Mouse (Mus musculus) intestine, embryonic 14.5 days (tissue): ENCODE results near the gene Hmx2. TPM values are rescaled to one million over a fixed set of nuclear protein-coding genes. Genes with fewer than 3 reads are reported as not detected.
A peak's percentile ranks its signal among the peaks of the same experiment; 100 is the strongest.

Source experiments
- ATAC-seq: fragments of 200-750 bp; cut with Nextera tagmentation; replicated peaks from 2 replicates; pipeline ENCODE4 v1.8.0; 2017; ENCODE audit warnings: low read depth, moderate number of reproducible peaks, moderate TSS enrichment, moderate library complexity; ENCODE audit not compliant: low FRiP score, low TSS enrichment
- DNase-seq: peaks from one replicate; pipeline ENCODE4 v3.0.0-alpha.2; 2018; ENCODE audit warnings: low spot score
- H3K27ac ChIP-seq: fragments of 300-500 bp; sonication (generic); 2 replicates; pipeline ENCODE4 v1.5.1; 2014; ENCODE audit warnings: low read depth, mild to moderate bottlenecking, control low read depth
- H3K27me3 ChIP-seq: fragments of 300-500 bp; sonication (generic); replicated peaks from 2 replicates; pipeline ENCODE4 v1.6.1; 2014; ENCODE audit warnings: low read length, control low read depth; ENCODE audit not compliant: control insufficient read depth, insufficient read depth
- H3K36me3 ChIP-seq: fragments of 300-500 bp; sonication (generic); 2 replicates; pipeline ENCODE4 v1.6.1; 2014; ENCODE audit warnings: low read length, control low read depth; ENCODE audit not compliant: control insufficient read depth, insufficient read depth
- H3K4me1 ChIP-seq: fragments of 300-500 bp; sonication (generic); replicated peaks from 2 replicates; pipeline ENCODE4 v1.6.1; 2014; ENCODE audit warnings: low read length, control low read depth, mixed read lengths; ENCODE audit not compliant: control insufficient read depth, insufficient read depth
- H3K4me2 ChIP-seq: fragments of 300-500 bp; sonication (generic); 2 replicates; pipeline ENCODE4 v1.6.1; 2014; ENCODE audit warnings: low read length
- H3K4me3 ChIP-seq: fragments of 300-500 bp; sonication (generic); 2 replicates; pipeline ENCODE4 v1.5.1; 2014; ENCODE audit warnings: low read depth, low read length, control low read depth, mixed read lengths
- H3K9ac ChIP-seq: fragments of 300-500 bp; sonication (generic); 2 replicates; pipeline ENCODE4 v1.6.1; 2014; ENCODE audit warnings: mild to moderate bottlenecking, low read length
- H3K9me3 ChIP-seq: fragments of 300-500 bp; sonication (generic); 2 replicates; pipeline ENCODE4 v1.6.1; 2016; ENCODE audit warnings: low read length, control low read depth; ENCODE audit not compliant: control insufficient read depth
- WGBS: fragments of 180-500 bp; shearing (Covaris S2); extraction: QIAGEN DNeasy Blood & Tissue Kit; methylation state at CpG from one replicate; pipeline ENCODE4 v1.1.7; 2014; 5-methylcytosine and 5-hydroxymethylcytosine counted together
- polyA plus RNA-seq: library from polyadenylated mRNA; unstranded; fragments of >200 nt; fragmentation: Nextera tagmentation; extraction: Ambion mirVana; gene quantifications from 2 replicates; pipeline ENCODE4 v1.2.1, GENCODE M21; 2014

Hmx2 gene
- polyA plus RNA-seq, 1 experiment from 2014 or later = 1.6 TPM

- Histone ChIP-seq H3K4me3 (peak overlapping the region; percentile 25), H3K4me1 (peaks cover 6% of the 10 kb centered on the region; the same call in 1 of the 2 replicates), H3K9me3 (no peaks in the 10 kb centered on the region), H3K27me3 (peaks cover 99% of the 10 kb centered on the region), H3K4me2 (peak overlapping the region; percentile 42), H3K9ac (no peak overlapping the region), H3K36me3 (no peaks in the 10 kb centered on the region), H3K27ac (no peak overlapping the region)
- ATAC-seq (0 out of 2 replicates have a peak, but pooled peaks have one; percentile 22), DNase-seq (peak; percentile 70)
- WGBS = under 1% methylated on average over 45 of the region's 45 CpGs
These were observed 6.0 kb downstream of the Hmx2 start for GRCm38 (mm10) chr7:131554341-131555180.

- H3K27ac ChIP-seq = no peak overlapping the region
- DNase-seq (peak; percentile 83), ATAC-seq (no peak)
- WGBS = under 1% methylated on average over 68 of the region's 68 CpGs
- H3K4me3 ChIP-seq = peak overlapping the region; percentile 25; the same call in 1 of the 2 replicates
- no peak overlapping the region for H3K9ac ChIP-seq
- H3K9me3 ChIP-seq = no peaks in the 10 kb centered on the region
- H3K36me3 ChIP-seq = no peaks in the 10 kb centered on the region
- peaks cover 90% of the 10 kb centered on the region for H3K27me3 ChIP-seq
- peak overlapping the region; percentile 32 for H3K4me2 ChIP-seq
- peaks cover 6% of the 10 kb centered on the region; the same call in 1 of the 2 replicates for H3K4me1 ChIP-seq
These were observed 6.9 kb downstream of the Hmx2 start for GRCm38 (mm10) chr7:131555301-131556081.

- Histone ChIP-seq H3K4me3 (0 out of 2 replicates have a peak overlapping the region, but pooled peaks have one; percentile 25), H3K36me3 (0 out of 2 replicates have a peak, but pooled peaks cover under 1% of the 10 kb centered on the region), H3K9ac (no peak overlapping the region), H3K27me3 (peaks cover 84% of the 10 kb centered on the region), H3K9me3 (no peaks in the 10 kb centered on the region), H3K27ac (no peak overlapping the region), H3K4me1 (peaks cover 9% of the 10 kb centered on the region), H3K4me2 (no peak overlapping the region)
- DNase-seq (no peak), ATAC-seq (no peak)
- 4% methylated on average over 9 of the region's 9 CpGs for WGBS
These were observed 7.5 kb downstream of the Hmx2 start for GRCm38 (mm10) chr7:131556116-131556515.

GRCm38 (mm10) chr7:131556541-131557271 is 8.1 kb downstream of the Hmx2 start:
- Histone ChIP-seq H3K27ac (no peak overlapping the region), H3K4me2 (peak overlapping the region; percentile 16; the same call in 1 of the 2 replicates), H3K9me3 (no peaks in the 10 kb centered on the region), H3K9ac (no peak overlapping the region), H3K36me3 (peaks cover 5% of the 10 kb centered on the region; the same call in 1 of the 2 replicates), H3K4me1 (peaks cover 13% of the 10 kb centered on the region), H3K4me3 (no peak overlapping the region), H3K27me3 (peaks cover 78% of the 10 kb centered on the region)
- ATAC-seq (no peak), DNase-seq (peak; percentile 85)
- 1% methylated on average over 37 of the region's 37 CpGs for WGBS

GRCm38 (mm10) chr7:131557751-131558150 is 9.2 kb downstream of the Hmx2 start:
- Histone ChIP-seq H3K27ac (no peak overlapping the region), H3K4me1 (peaks cover 17% of the 10 kb centered on the region), H3K4me2 (no peak overlapping the region), H3K36me3 (peaks cover 16% of the 10 kb centered on the region), H3K27me3 (peaks cover 68% of the 10 kb centered on the region), H3K9ac (no peak overlapping the region), H3K4me3 (no peak overlapping the region), H3K9me3 (no peaks in the 10 kb centered on the region)
- no peak for ATAC-seq
- 40% methylated on average over 2 of the region's 2 CpGs for WGBS
- no peak for DNase-seq

- peak within 1 kb of the TSS; percentile 93 for H3K4me3 ChIP-seq
- peak within 1 kb of the TSS; percentile 83 for H3K4me2 ChIP-seq
- peaks cover 38% of the 10 kb centered on the region for H3K36me3 ChIP-seq
- no peaks in the 10 kb centered on the region for H3K9me3 ChIP-seq
- peak; percentile 91 for ATAC-seq
- H3K27ac ChIP-seq = peak within 1 kb of the TSS; percentile 90
- DNase-seq = peak; percentile 95
- H3K4me1 ChIP-seq = peaks cover 12% of the 10 kb centered on the region
- H3K27me3 ChIP-seq = peaks cover 44% of the 10 kb centered on the region
- peak within 1 kb of the TSS; percentile 83 for H3K9ac ChIP-seq
- WGBS = under 1% methylated on average over 43 of the region's 51 CpGs
These were observed 11.6 kb downstream of the Hmx2 start, which contains the start of gene Bub3 for GRCm38 (mm10) chr7:131559986-131560696. Bub3 (plus strand) TSS chr7:131560222.

GRCm38 (mm10) chr7:131560697-131561042 is 12.1 kb downstream of the Hmx2 start:
- Histone ChIP-seq H3K4me1 (peaks cover 12% of the 10 kb centered on the region), H3K27me3 (peaks cover 38% of the 10 kb centered on the region)
- WGBS = under 1% methylated on average over 14 of the region's 14 CpGs

More at GRCm38 (mm10) chr7:131560697-131561042, 12.1 kb downstream of the Hmx2 start:
- H3K27ac ChIP-seq = peak overlapping the region; percentile 90
- peak; percentile 57 for ATAC-seq
- H3K36me3 ChIP-seq = peaks cover 42% of the 10 kb centered on the region
- no peaks in the 10 kb centered on the region for H3K9me3 ChIP-seq
- peak overlapping the region; percentile 83 for H3K9ac ChIP-seq
- no peak for DNase-seq
- peak overlapping the region; percentile 83 for H3K4me2 ChIP-seq
- H3K4me3 ChIP-seq = peak overlapping the region; percentile 93
